Mouse (Mus musculus) telencephalon, adult 2 months (tissue): ENCODE data around the gene Magea10.

Experiments used
- DNase-seq: peaks from one replicate; pipeline ENCODE4 v3.0.0-alpha.2; 2011; ENCODE audit warnings: low read depth, low spot score

Gene Magea10

GRCm38 (mm10) chrX:72386758-72387157, at the start of gene Magea10:
Gene Magea10, minus strand, starts transcription at chrX:72386858.
- no peak for DNase-seq

GRCm38 (mm10) chrX:72381972-72382371, 4.7 kb downstream of the Magea10 start:
- no peak for DNase-seq
